Mouse (Mus musculus): Measurements from ENCODE around the gene Gm21969.

DNA sequence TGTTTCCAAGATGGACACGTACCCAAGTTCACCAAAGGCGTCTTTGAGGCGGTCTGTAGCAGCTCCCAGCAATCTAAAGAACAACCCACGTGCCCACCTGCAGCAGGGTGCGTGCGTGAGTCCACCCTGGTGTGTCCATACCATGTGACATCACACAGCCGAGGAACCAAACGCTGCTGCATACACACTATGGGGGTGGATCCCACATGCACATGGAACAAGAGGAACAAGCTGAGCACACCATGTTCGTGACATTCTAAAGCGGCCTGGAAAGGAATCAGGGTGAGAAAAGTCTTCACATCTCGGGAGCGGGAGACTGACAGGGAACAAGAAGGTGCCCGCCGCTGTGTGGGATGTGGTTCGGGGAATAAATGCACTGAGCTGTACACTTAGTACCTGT, 34.6 kb upstream of the Gm21969 start:
- TF ChIP-seq CTCF (IDR thresholded peaks at IDR 0.05; ENCODE audit: insufficient read depth, low read length) (no peak), POLR2A (IDR thresholded peaks at IDR 0.05; ENCODE audit: borderline replicate concordance, extremely low read depth, low read depth, low read length) (no peak)
